Mouse (Mus musculus): ENCODE results near the gene Mgmt.
A peak's percentile ranks its signal among the peaks of the same experiment; 100 is the strongest.

Mgmt gene

DNA sequence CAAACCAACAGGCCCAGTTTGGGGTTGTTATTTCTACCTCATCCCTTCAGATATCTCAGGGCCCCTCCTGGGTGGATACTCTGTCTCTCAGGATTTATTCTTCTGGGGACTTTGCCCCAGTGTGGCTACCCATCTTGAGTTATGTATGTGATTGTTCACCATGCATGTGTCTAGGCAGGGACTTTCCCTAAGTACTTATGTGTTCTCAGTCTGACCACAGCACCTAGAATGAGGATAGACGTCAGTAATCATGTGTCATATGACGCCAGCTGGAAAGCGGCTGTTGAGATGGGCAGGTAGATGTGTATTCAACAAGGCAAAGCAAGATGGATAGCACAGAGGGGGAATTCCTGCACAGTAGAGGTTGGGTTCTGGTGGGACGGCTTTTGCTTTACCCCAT lies 217.7 kb downstream of the Mgmt start:
- DNase-seq (ENCODE audit: low read depth, low spot score), result no peak

GRCm38 (mm10) chr7:137116246-137116645 lies 221.8 kb downstream of the Mgmt start:
- no peak for DNase-seq (ENCODE audit: low read depth, low spot score)

DNA sequence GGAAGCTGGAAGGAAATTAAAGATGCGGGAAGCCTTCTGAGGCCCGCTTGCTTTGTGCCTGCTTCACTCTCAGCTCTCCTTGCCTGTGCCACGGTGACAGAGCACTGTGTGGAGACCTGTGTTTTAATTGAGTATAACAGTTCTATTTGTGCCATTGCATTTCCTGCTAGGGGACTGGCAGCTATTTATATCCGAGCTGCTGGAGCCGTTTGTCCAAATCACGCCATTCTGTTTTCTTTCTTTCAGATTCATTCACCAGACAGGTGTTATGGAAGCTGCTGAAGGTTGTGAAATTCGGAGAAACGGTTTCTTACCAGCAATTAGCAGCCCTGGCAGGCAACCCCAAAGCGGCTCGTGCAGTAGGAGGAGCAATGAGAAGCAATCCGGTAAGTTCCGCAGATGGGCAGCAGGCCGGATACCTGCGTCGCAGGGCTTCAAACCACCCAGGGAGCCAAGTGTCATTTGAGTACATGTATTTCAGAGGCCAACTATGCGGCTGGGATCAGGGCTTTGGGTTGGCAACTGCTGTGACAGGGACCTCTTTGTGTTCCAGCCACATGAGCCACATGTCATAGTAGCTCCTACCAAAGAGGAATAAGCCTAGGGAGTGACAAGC lies 226.9 kb downstream of the Mgmt start:
- peak; percentile 48 for DNase-seq (ENCODE audit: low read depth, low spot score)

GRCm38 (mm10) chr7:137128726-137129125 lies 234.3 kb downstream of the Mgmt start:
- peak; percentile 59 for DNase-seq (ENCODE audit: low read depth, low spot score)

- no peak for DNase-seq (ENCODE audit: low read depth, low spot score)
Observed at GRCm38 (mm10) chr7:137130211-137130610, 235.8 kb downstream of the Mgmt start.

GRCm38 (mm10) chr7:137131957-137132356 lies 237.5 kb downstream of the Mgmt start:
- no peak for DNase-seq (ENCODE audit: low read depth, low spot score)

GRCm38 (mm10) chr7:137138101-137138500 lies 243.7 kb downstream of the Mgmt start:
- DNase-seq (ENCODE audit: low read depth, low spot score), result no peak

GRCm38 (mm10) chr7:137140321-137140720 lies 245.9 kb downstream of the Mgmt start:
- no peak for DNase-seq (ENCODE audit: low read depth, low spot score)

DNA sequence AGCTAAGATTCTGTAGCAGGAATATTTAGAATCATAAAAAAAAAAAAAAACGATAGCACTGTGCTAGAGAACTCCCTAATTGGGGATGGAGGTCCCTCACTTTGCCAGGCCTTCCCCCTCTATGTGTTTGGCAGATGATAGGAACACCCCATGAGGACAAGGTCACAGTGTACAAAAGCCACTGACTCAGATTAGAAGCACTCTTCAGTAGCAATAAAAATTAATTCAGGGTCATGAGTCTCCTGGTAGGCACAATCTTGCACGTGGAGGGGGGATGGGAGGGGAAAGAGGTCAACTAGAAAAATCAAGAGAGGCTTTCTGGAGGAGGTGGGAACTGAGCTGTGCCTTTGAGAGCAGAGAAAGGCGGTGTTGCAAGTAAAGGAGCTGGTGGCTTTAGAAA lies 247.0 kb downstream of the Mgmt start:
- DNase-seq (ENCODE audit: low read depth, low spot score), result no peak

- DNase-seq (ENCODE audit: low read depth, low spot score), result peak; percentile 38
Observed at GRCm38 (mm10) chr7:137147101-137147500, 252.7 kb downstream of the Mgmt start.

- no peak for DNase-seq (ENCODE audit: low read depth, low spot score)
Observed at GRCm38 (mm10) chr7:137151854-137152253, 257.4 kb downstream of the Mgmt start.

DNA sequence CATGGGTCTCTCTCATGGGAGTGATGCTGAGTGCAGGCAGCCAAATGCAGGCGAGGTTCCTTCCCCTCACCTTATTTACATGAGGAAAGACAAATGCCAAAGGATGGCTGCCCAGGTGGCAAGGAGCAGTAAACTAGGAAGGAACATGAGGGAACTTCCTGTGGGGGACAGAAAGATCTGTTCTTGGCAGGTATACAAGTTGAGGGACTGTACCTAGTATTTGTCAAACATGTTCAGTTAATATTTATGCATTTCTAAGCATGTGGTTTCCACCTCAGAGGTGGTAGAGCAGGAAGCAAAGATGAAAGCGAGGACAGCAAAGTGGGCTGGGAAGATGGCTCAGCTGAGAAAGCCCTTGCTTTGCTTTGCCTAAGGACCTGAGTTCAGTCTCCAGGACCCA lies 260.2 kb downstream of the Mgmt start:
- no peak for DNase-seq (ENCODE audit: low read depth, low spot score)

DNA sequence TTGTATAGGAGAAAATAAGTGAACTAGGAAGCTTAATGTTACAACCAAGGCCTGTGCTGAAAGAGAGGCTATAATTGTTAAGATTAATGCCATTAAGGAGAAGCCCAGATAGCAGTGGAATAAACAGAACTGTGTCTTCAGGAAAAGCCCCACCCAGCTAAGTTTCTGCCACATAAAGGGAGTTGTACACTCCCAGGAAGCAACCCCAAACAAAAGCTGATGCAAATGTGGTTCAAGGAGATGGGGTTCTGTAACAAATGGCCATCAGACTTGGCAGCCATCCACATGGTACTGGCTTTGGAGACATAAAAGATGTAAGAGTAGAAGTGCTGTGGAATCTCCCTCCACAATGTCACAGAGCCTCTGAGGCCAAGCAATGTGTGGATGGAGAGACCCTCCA lies 264.7 kb downstream of the Mgmt start:
- DNase-seq (ENCODE audit: low read depth, low spot score), result no peak

GRCm38 (mm10) chr7:137172278-137172677 lies 277.9 kb downstream of the Mgmt start:
- DNase-seq (ENCODE audit: low read depth, low spot score), result no peak
